Mouse (Mus musculus): ENCODE measurements around the gene Gm21983.

DNA sequence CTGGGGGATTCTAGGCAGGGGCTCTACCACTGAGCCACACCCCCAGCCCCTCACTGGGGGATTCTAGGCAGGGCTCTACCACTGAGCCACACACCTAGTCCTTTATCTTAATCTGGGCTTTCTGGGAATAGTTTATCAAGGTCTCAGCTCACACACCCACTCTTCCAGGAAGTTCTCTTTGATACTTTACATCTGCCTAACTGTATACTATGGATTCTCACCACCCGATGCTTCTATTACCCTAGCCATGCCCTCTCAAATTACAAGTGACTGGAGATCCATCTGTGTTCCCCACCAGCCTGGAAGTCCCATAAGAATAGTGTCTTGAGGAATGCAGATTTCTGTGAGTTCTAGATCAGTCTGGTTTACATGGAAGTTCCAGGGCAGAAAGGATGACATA, 41.7 kb upstream of the Gm21983 start:
- TF ChIP-seq CTCF (IDR thresholded peaks at IDR 0.05), result no peak
- no peak for TF ChIP-seq EP300 (IDR thresholded peaks at IDR 0.05; ENCODE audit: insufficient read depth, low read depth, low read length)

All from heart, adult 2 months (tissue).